Mouse (Mus musculus) large intestine, adult 2 months (tissue): ENCODE data around the gene H2-Ab1. TPM values are rescaled to one million over a fixed set of nuclear protein-coding genes. Genes with fewer than 3 reads are reported as not detected.
"Not testable (repeated sequence)": the region's sequence is repeated elsewhere in the genome, so short reads cannot be mapped to it uniquely, and the experiment has no call there.

Source experiments
- DNase-seq: peaks from one replicate; pipeline ENCODE4 v3.0.0-alpha.2; 2012; ENCODE audit warnings: low read depth, low spot score
- WGBS: fragments of 180-500 bp; shearing (Covaris S2); methylation state at CpG from one replicate; pipeline ENCODE4 v1.1.7; 2018; 5-methylcytosine and 5-hydroxymethylcytosine counted together
- polyA plus RNA-seq: library from polyadenylated mRNA; depleted of rRNA; stranded (reverse); fragments of >200 nt; gene quantifications from 2 replicates; pipeline ENCODE4 v1.2.3, GENCODE M21; 2012; rRNA removed

H2-Ab1 gene
- polyA plus RNA-seq: 3,098 and 3,636 TPM in 2 replicates

DNA sequence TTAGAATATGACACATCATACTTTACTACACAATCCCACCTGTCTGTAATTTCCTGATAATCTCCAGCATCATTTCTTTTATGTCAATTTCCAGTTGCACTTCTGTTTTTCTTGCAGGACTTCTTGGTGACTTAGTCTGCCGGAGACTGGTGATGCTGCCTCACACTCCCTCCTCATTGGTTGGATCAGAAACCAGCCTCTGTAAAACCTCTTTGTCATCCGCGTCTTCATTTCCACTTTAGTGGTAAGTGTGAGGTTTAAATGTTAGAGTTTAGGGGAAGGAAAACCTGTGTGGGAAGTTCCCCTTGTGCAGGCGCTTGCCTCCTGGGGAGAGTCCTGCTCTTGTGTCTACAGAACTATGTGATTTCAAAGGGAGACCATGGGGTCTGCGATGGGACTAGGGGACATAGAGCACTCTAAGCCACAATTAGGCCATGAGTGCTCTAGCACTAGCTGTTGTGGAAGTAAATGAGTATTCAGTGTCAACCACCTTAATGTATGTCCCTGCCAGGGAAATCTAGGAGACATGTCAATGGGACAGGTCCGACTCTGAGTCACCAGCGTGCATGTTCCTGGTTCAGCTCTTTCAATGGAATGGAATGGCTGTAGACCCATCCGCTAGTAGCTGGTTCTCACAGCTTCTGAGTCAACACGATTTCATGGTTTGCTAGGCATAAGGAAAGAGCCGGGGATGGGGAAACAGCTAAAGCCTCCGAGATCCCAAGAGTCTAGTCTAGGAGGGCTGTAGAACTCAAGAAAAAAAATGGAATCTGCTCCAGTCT lies at the start of gene H2-Ab1:
H2-Ab1 (plus strand) TSS at position 96 of the 782 bp plus-strand sequence.
- no peak for DNase-seq
- 68% methylated on average over 11 of the region's 11 CpGs for WGBS

DNA sequence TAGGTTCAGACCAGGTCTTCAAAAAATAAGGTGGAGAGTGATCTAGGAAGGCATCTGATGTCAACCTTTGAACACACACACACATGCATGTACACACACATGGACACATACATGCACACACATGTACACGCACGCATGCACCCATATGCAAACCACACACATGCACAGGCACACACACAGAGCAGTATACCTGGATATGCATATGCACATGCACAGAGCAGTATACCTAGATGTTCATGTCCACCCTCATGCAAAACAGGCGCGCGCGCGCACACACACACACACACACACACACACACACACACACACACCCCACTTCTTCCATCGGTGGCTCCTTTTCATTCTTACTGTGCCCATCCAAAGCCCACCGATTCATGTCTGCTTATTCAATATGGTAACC lies 49.6 kb upstream of the H2-Ab1 start:
- no peak for DNase-seq
- WGBS: 97% methylated on average over 9 of the region's 9 CpGs

DNA sequence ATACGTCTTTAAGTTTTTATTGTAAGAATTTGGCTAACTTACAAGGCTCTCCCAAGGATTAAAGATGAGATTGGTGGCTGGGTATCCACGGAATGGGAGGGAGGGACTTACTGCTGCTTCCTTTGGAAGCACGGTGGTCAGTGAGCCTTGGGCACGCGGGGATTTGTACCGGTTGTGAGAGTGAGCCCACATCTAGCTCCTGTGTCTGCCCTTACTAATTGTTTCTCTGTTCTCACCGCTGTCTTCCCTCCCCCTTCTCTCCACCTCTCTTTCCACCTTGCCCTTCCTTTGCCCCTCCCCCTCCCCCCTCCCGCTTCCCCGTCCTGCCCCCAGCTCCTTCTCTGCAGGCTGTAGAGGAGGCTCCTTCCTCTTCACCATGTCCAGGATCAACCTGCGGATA lies 49.1 kb upstream of the H2-Ab1 start:
- WGBS: 38% methylated on average over 10 of the region's 10 CpGs
- DNase-seq: no peak

DNA sequence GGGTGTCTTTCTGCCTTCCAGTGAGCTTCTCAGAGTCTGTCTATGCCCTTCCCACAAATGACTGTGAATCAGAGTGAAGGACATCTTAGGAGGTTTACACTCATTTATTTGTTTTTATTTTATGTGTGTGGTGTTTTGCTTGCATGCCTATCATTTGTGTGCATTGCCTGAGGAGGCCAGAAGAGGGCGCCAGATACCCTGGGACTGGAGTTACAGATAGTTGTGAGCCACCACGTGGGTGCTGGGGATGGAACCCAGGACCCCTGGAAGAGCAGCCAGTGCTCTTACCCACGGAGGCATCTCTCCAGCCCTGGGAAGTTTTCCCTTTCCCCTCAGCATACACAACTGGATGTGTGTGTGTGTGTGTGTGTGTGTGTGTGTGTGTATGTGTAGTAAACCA lies 47.8 kb upstream of the H2-Ab1 start:
- 50% methylated on average over 3 of the region's 3 CpGs for WGBS
- no peak for DNase-seq

DNA sequence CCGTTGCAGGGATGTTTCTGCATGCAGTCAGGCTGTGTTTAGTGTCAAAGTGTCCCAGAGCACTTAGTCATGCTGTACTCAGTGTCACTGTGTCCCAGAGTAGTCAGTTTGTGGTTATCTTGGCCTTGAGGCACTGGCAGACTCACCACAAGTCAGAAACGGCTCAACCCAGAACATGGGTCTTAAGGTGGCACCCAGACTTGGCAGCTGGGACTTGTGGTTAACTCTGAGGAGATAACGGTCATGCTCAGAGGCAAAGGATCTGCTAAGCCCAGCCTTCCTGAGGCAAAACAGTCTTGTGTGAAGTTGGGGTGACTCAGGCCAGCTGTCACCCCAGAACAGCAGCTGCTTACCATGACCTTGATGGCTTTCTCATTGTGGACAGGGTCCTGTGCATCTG lies 46.9 kb upstream of the H2-Ab1 start:
- no peak for DNase-seq
- WGBS: 65% methylated on average over 3 of the region's 3 CpGs

DNA sequence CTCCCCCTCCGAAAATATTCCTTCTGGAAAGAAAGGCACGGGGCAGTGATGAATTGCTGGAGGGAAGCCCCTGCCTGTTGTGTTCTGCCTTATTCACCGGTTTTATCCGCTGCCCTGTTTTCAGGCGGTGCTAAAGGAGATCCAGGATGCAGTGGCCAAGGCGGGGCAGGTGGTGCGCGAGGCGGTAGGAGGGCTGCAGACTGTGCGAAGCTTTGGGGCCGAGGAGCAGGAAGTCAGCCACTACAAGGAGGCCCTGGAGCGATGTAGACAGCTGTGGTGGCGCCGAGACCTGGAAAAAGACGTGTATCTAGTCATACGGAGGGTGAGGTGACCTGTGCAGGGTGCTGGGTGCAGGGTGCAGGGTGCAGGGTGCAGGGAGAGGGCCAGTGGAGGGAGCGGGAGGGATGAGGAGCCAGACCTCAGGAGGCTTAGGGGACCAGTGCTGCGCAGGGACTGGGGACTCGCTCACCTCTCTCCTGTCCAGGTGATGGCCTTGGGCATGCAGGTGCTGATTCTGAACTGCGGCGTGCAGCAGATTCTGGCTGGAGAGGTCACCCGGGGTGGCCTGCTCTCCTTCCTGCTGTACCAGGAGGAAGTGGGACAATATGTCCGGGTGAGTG lies 45.6 kb upstream of the H2-Ab1 start:
- WGBS: 44% methylated on average over 23 of the region's 23 CpGs
- DNase-seq: no peak

DNA sequence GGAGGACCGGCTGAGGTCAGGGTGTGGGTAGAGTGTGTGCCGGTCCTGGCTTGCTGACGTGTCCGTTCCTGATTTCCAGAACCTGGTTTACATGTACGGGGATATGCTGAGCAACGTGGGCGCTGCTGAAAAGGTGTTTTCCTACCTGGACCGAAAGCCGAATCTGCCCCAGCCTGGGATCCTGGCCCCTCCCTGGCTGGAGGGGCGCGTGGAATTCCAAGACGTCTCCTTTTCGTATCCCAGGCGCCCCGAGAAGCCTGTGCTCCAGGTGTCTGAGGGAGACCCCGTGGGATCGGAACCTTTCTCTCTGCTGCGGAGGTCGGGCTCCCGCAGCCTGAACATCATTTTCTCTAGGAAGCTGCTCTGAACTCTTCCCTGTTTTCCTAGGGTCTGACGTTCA lies 43.6 kb upstream of the H2-Ab1 start:
- DNase-seq: no peak
- 65% methylated on average over 21 of the region's 21 CpGs for WGBS

DNA sequence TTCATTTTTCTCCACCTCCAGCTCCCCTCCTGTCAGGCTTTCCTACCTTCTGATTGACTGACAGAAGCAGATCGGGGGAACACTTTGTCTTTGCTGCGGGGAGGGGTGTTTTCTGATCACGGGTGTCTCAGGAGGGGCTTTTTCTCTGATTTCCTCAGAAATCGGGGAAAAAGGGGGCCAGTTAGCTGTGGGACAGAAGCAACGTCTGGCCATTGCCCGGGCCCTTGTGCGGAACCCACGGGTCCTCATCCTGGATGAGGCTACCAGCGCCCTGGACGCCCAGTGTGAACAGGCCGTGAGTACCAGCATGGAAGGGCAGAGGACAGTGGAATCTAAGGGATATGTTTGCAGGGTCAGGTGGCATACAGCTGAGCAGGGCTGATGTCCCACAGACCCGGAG lies 42.3 kb upstream of the H2-Ab1 start:
- no peak for DNase-seq
- WGBS: 93% methylated on average over 12 of the region's 12 CpGs

DNA sequence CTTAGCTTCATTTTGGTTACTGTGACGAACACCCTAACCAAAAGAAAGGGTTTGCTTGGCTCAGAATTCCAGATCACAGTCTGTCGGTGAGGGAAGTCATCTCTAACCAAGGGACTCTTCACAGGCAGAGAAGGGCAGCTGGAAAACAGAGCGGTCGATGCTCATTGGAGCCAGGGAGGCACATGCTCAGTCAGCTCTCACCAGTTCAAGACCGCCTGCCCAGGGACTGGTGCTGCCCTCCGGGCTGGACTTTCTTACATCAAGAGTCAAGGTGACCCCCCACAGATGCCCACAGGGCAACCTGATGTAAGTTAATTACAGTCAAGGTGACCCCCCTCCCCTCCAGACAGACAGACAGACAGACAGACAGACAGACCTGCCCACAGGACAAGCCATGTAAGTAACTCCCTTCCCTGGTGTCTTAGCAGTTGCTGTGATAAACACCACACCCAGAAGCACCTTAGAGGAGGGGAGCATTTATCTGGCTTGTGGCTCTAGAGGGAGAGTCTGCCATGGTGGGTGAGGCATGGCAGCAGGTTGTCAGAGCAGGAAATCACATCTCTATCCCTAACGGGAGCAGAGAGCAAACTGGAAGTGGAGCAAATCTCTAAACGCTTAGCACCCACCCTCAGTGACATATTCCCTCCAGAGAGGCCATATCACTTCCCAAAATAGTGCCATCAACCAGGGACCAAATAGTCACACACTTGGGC lies 40.1 kb upstream of the H2-Ab1 start:
- WGBS: 81% methylated on average over 8 of the region's 8 CpGs
- no peak for DNase-seq

DNA sequence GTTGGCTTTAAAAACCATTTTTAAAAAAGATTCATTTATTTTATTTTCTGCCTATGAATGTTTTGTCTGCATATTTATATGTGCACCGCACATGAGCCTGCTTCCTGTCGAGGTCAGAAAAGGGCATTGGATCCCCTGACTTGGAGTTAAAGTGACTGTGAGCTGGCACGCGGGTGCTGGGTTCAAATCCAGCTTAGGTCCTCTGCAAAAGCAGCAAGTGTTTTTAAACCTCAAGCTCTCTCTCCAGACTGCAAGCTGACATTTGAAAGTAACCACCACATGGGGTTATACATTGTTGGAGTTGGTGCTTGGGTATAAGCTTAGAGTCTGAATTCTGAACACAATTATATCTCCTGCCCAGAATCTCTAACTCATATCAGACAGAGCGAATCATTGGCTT lies 39.5 kb upstream of the H2-Ab1 start:
- 86% methylated on average over 5 of the region's 5 CpGs for WGBS
- no peak for DNase-seq

DNA sequence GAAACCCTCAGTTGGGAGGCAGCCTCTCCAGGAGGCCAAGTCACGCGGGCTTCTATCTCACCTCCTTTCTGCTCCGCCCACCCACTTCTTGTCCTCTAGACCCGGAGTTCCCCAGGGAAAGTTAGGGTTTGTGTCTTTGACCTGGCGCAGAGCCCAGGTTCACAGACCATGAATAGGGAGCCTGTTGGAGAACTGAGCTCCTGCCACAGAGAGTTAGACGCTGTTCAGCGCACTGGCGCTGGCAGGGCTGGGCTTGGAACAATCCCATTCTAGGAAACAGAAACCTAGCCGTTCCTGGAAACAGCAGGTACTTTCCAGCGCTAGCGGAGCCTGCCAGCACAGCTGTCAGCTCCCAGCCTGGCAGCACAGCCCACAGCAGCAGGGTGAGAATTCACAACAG lies 38.8 kb upstream of the H2-Ab1 start:
- no peak for DNase-seq
- 50% methylated on average over 11 of the region's 11 CpGs for WGBS

DNA sequence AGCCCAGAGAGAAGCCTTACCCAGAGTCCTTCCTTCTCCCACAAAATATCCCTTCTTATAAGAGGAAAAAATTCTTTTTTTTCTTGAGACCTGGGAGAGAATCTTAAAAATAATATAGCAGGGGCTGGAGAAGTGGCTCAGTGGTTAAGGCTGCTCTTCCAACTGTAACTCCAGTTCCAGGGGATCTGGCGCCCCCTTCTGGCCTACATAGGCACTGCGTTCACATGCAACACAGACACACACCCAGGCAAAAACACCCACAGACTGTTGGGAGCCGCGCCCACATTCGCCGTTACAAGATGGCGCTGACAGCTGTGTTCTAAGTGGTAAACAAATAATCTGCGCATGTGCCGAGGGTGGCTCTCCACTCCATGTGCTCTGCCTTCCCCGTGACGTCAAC lies 38.4 kb upstream of the H2-Ab1 start:
- 90% methylated on average over 8 of the region's 11 CpGs for WGBS

DNA sequence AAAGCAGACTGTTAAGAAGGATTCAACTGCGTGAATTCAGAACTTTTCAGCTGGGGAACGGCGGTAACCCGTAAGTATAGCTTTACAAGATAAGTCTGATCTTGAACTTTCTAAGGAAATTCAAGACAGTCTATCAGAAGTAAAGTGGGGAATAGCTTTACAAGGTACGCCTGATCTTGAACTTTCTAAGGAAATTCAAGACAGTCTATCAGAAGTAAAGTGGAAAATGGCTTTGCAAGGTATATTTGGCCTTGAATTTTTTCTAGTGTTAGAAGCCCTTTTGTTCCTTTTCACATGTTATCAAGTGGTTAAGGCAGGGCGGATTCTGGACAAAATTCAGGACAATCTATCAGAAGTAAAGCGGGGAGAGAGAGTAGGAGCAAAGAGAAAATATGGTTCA lies 37.7 kb upstream of the H2-Ab1 start:
- 96% methylated on average over 4 of the region's 7 CpGs for WGBS
- not testable (repeated sequence) for DNase-seq

More for the DNA sequence above, 38.4 kb upstream of the H2-Ab1 start:
- DNase-seq: not testable (repeated sequence)

DNA sequence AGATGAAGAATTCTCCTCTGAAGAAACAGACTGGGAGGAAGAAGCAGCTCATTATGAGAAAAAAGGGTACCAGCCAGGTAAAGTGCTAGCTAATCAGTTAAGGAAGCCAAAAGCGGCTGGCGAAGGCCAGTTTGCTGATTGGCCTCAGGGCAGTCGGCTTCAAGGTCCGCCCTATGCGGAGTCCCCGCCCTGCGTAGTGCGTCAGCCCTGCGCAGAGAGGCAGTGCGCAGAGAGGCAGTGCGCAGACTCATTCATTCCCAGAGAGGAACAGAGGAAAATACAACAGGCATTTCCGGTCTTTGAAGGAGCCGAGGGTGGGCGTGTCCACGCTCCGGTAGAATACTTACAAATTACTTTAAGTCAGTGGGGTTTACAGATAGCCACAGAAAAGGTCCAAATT lies 37.1 kb upstream of the H2-Ab1 start:
- 100% methylated on average over 2 of the region's 16 CpGs for WGBS
- not testable (repeated sequence) for DNase-seq

DNA sequence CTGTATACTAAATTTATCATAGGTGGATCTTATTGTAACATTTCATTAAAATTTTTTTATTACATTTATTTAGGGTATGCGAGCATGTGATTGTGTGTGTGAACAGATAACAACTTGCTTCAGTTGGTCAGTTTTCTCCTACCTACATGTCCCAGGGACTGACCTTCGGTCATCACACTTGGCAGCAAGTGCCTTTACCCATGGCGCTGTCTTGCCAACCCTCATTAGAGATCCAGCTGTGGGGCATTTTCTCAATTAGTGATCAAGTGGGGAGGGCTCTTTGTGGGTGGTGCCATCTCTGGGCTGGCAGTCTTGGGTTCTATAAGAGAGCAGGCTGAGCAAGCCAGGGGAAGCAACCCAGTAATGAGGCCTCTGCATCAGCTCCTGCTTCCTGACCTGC lies 32.7 kb upstream of the H2-Ab1 start:
- DNase-seq: no peak
- 96% methylated on average over 3 of the region's 3 CpGs for WGBS

DNA sequence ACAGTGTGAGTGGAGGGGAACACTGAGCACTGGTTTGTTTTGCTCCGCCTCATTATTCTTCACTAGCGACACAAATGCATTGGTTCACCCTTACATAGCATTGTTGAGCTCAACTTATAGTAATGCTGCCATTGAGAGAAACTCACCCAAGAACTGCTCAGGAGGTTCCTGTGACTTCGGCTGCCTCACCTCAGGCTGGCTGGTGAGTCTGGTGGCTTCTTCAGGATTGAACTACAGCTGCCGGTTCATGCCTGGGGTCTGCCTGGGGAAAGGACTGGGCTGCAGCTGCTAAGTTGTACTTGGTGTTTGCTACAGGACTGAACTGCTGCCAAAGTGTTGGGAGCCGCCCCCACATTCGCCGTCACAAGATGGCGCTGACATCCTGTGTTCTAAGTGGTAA lies 32.1 kb upstream of the H2-Ab1 start:
- 99% methylated on average over 8 of the region's 8 CpGs for WGBS
- no peak for DNase-seq

DNA sequence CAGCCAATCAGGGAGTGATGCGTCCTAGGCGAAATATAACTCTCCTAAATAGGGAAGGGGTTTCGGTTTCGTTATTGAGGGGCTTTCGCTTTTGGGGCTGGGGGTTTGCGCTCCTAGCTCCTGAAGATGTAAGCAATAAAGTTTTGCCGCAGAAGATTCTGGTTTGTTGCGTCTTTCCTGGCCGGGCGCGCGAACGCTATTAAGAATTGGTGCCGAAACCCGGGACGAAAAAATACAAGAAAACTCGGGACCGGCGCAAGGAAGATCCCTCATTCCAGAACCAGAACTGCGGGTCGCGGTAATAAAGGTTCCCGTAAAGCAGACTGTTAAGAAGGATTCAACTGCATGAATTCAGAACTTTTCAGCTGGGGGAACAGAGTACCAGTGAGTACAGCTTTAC lies 31.6 kb upstream of the H2-Ab1 start:
- not testable (repeated sequence) for DNase-seq

DNA sequence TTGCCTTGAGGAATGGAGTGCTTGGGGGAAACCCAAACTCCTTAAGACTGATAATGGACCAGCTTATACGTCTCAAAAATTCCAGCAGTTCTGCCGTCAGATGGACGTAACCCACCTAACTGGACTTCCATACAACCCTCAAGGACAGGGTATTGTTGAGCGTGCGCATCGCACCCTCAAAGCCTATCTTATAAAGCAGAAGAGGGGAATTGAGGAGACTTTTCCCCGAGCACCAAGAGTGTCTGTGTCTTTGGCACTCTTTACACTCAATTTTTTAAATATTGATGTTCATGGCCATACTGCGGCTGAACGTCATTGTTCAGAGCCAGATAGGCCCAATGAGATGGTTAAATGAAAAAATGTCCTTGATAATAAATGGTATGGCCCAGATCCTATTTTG lies 26.5 kb upstream of the H2-Ab1 start:
- not testable (repeated sequence) for DNase-seq
- 95% methylated on average over 9 of the region's 9 CpGs for WGBS

More for the DNA sequence above, 31.6 kb upstream of the H2-Ab1 start:
- 98% methylated on average over 14 of the region's 23 CpGs for WGBS

DNA sequence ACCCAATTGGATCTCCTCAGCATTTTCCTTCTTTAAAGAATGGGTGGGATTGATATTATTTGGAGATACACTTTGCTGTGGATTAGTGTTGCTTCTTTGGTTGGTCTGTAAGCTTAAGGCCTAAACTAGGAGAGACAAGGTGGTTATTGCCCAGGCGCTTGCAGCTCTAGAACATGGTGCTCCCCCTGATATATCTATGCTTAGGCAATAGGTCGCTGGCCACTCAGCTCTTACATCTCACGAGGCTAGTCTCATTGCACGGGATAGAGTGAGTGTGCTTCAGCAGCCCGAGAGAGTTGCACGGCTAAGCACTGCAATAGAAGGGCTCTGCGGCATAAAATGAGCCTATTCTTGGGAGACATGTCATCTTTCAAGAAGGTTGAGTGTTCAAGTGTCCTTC lies 25.5 kb upstream of the H2-Ab1 start:
- not testable (repeated sequence) for DNase-seq
- WGBS: 91% methylated on average over 7 of the region's 7 CpGs

DNA sequence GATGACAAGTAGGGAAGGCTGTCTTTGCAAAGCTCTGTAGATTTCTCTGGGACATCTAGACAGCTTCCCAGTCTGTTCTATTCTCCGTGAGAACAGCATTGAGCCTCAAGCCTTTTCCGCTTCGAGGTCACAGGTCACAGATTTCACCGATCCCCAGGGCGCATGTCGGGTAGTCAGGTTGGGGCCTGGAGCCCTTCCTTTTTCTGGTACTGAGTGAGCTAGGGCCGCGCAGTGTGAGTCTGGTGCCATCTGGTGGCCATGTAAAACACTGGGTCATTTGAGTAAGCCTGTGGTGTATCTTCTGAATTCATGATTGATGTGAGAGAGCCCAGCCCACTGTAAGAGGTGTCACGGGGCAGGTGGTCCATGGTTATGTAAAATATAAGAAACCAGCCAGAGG lies 22.6 kb upstream of the H2-Ab1 start:
- DNase-seq: peak; percentile 31

DNA sequence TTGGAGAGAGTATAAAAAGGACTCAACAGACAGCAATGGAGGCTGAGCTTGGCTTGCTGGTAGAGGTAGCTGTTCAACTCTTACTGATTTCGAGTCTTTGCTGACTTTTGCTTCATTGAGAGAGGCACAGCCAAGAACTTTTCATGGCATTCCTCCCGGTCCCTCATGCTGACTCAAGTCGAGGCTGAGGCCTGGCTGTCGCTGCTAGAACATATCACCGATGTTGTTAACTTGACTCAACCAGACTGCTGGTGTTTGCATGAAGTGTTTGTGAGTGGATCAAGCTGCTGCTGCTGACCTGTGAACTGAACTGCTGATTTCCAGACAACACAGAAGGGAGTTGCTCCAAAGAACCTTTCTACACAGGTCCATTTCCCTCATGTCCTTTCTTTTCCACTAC lies 20.8 kb upstream of the H2-Ab1 start:
- WGBS: 68% methylated on average over 5 of the region's 5 CpGs
- DNase-seq: no peak

More for the DNA sequence above, 22.6 kb upstream of the H2-Ab1 start:
- WGBS: 14% methylated on average over 9 of the region's 9 CpGs
